Mouse (Mus musculus) limb, embryonic 14.5 days (tissue): Measurements from ENCODE around the gene Cbr2. TPM values are rescaled to one million over a fixed set of nuclear protein-coding genes. Genes with fewer than 3 reads are reported as not detected.

Source experiments
- ATAC-seq: fragments of 200-750 bp; cut with Nextera tagmentation; 2 replicates; pipeline ENCODE4 v1.8.0; 2017; ENCODE audit warnings: low read depth, moderate number of reproducible peaks, moderate TSS enrichment; ENCODE audit not compliant: low FRiP score
- DNase-seq: peaks from one replicate; pipeline ENCODE4 v3.0.0-alpha.2; 2015; ENCODE audit warnings: low spot score
- H3K27ac ChIP-seq: fragments of 300-500 bp; sonication (generic); replicated peaks from 2 replicates; pipeline ENCODE4 v1.5.1; 2014; ENCODE audit warnings: low read depth, mild to moderate bottlenecking, low read length, moderate library complexity, mixed read lengths
- H3K27me3 ChIP-seq: fragments of 300-500 bp; sonication (generic); 2 replicates; pipeline ENCODE4 v1.6.1; 2014; ENCODE audit warnings: low read length, mixed read lengths; ENCODE audit not compliant: control insufficient read depth, insufficient read depth
- H3K36me3 ChIP-seq: fragments of 300-500 bp; sonication (generic); 2 replicates; pipeline ENCODE4 v1.6.1; 2014; ENCODE audit warnings: mild to moderate bottlenecking, low read length, moderate library complexity, mixed read lengths; ENCODE audit not compliant: control insufficient read depth, insufficient read depth
- H3K4me1 ChIP-seq: fragments of 300-500 bp; sonication (generic); 2 replicates; pipeline ENCODE4 v1.6.1; 2014; ENCODE audit warnings: antibody characterized with exemption, low read length, mixed read lengths; ENCODE audit not compliant: control insufficient read depth, insufficient read depth
- H3K4me2 ChIP-seq: fragments of 300-500 bp; sonication (generic); replicated peaks from 2 replicates; pipeline ENCODE4 v1.6.1; 2014; ENCODE audit warnings: low read depth, mild to moderate bottlenecking, low read length, moderate library complexity; ENCODE audit not compliant: severe bottlenecking
- H3K4me3 ChIP-seq: fragments of 300-500 bp; sonication (generic); replicated peaks from 2 replicates; pipeline ENCODE4 v1.5.1; 2014; ENCODE audit warnings: low read length
- H3K9ac ChIP-seq: fragments of 300-500 bp; sonication (generic); 2 replicates; pipeline ENCODE4 v1.6.1; 2014; ENCODE audit warnings: mild to moderate bottlenecking, low read depth, low read length, moderate library complexity; ENCODE audit not compliant: severe bottlenecking
- H3K9me3 ChIP-seq: fragments of 300-500 bp; sonication (generic); 2 replicates; pipeline ENCODE4 v1.6.1; 2016; ENCODE audit warnings: low read length; ENCODE audit not compliant: control insufficient read depth
- POLR2A ChIP-seq: fragments of 200-500 bp; IDR thresholded peaks from 2 replicates; pipeline ENCODE4 v1.8.0; 2012; ENCODE audit warnings: inconsistent platforms, mild to moderate bottlenecking, moderate library complexity, borderline replicate concordance; ENCODE audit not compliant: insufficient read depth, insufficient read length; ENCODE audit errors: extremely low read depth
- WGBS: fragments of 180-500 bp; shearing (Covaris S2); extraction: QIAGEN DNeasy Blood & Tissue Kit; methylation state at CpG from one replicate; pipeline ENCODE4 v1.1.7; 2014; 5-methylcytosine and 5-hydroxymethylcytosine counted together
- polyA plus RNA-seq, 2 experiments: library from polyadenylated mRNA; depleted of rRNA in 1 of 2; stranded (reverse) in 1 of 2; unstranded in 1 of 2; fragments of >200 nt; fragmentation: Nextera tagmentation in 1 of 2; extraction: Ambion mirVana in 1 of 2; gene quantifications; 2 replicates each; pipeline versions ENCODE4 v1.2.1 to v1.2.3; 2012 to 2014

Gene Cbr2
- polyA plus RNA-seq, 2 experiments = 7.3 to 11.9 TPM

- no peak for TF ChIP-seq POLR2A
- no peaks in the 10 kb centered on the region for H3K27me3 ChIP-seq
- no peak for ATAC-seq
These were observed 30.1 kb upstream of the Cbr2 start for GRCm38 (mm10) chr11:120761811-120762671.

GRCm38 (mm10) chr11:120760236-120760635 lies 28.3 kb upstream of the Cbr2 start:
- 82% methylated on average over 9 of the region's 9 CpGs for WGBS
- ATAC-seq (no peak), DNase-seq (no peak)
- no peaks in the 10 kb centered on the region for H3K36me3 ChIP-seq
- no peak overlapping the region for H3K27ac ChIP-seq
- TF ChIP-seq POLR2A = no peak
- peaks cover 8% of the 10 kb centered on the region for H3K9me3 ChIP-seq
- H3K4me2 ChIP-seq = no peak overlapping the region
- no peaks in the 10 kb centered on the region for H3K4me1 ChIP-seq
- no peak overlapping the region for H3K9ac ChIP-seq
- H3K27me3 ChIP-seq = no peaks in the 10 kb centered on the region
- H3K4me3 ChIP-seq = no peak overlapping the region

More at GRCm38 (mm10) chr11:120761811-120762671, 30.1 kb upstream of the Cbr2 start:
- Histone ChIP-seq H3K4me2 (no peak overlapping the region), H3K4me3 (no peak overlapping the region), H3K27ac (no peak overlapping the region), H3K36me3 (no peaks in the 10 kb centered on the region), H3K4me1 (no peaks in the 10 kb centered on the region), H3K9ac (no peak overlapping the region), H3K9me3 (peaks cover 8% of the 10 kb centered on the region)
- WGBS = 64% methylated on average over 14 of the region's 14 CpGs
- no peak for DNase-seq

GRCm38 (mm10) chr11:120751606-120752005 lies 19.7 kb upstream of the Cbr2 start:
- 74% methylated on average over 4 of the region's 4 CpGs for WGBS
- Histone ChIP-seq H3K9ac (0 out of 2 replicates have a peak overlapping the region, but pooled peaks have one; percentile 4), H3K27ac (no peak overlapping the region), H3K4me3 (no peak overlapping the region), H3K9me3 (no peaks in the 10 kb centered on the region), H3K4me2 (no peak overlapping the region), H3K36me3 (no peaks in the 10 kb centered on the region), H3K4me1 (no peaks in the 10 kb centered on the region), H3K27me3 (no peaks in the 10 kb centered on the region)
- ATAC-seq = no peak
- TF ChIP-seq POLR2A = no peak
- DNase-seq = no peak

GRCm38 (mm10) chr11:120749430-120749829 lies 17.5 kb upstream of the Cbr2 start:
- no peak for TF ChIP-seq POLR2A
- Histone ChIP-seq H3K4me3 (no peak overlapping the region), H3K4me1 (no peaks in the 10 kb centered on the region), H3K9ac (no peak overlapping the region), H3K27me3 (no peaks in the 10 kb centered on the region), H3K27ac (no peak overlapping the region), H3K9me3 (no peaks in the 10 kb centered on the region), H3K4me2 (no peak overlapping the region), H3K36me3 (no peaks in the 10 kb centered on the region)
- DNase-seq = no peak
- ATAC-seq = no peak
- 60% methylated on average over 8 of the region's 8 CpGs for WGBS

GRCm38 (mm10) chr11:120747974-120748373 lies 16.1 kb upstream of the Cbr2 start:
- Histone ChIP-seq H3K9me3 (no peaks in the 10 kb centered on the region), H3K4me1 (no peaks in the 10 kb centered on the region), H3K36me3 (no peaks in the 10 kb centered on the region), H3K9ac (no peak overlapping the region), H3K4me2 (no peak overlapping the region), H3K27ac (no peak overlapping the region), H3K27me3 (no peaks in the 10 kb centered on the region), H3K4me3 (no peak overlapping the region)
- no peak for ATAC-seq
- no peak for TF ChIP-seq POLR2A
- DNase-seq = no peak
- WGBS = 39% methylated on average over 4 of the region's 4 CpGs
